Mouse (Mus musculus) T-cell, adult 2 months (primary cell): Measurements from ENCODE around the gene Colq.

Experiments
- DNase-seq: peaks from one replicate; pipeline ENCODE4 v3.0.0; 2022; ENCODE audit warnings: low spot score

Gene Colq

GRCm38 (mm10) chr14:31574903-31575665 is 16.1 kb downstream of the Colq start:
- no peak for DNase-seq

- no peak for DNase-seq
Measured at GRCm38 (mm10) chr14:31572561-31573175, 18.5 kb downstream of the Colq start.

GRCm38 (mm10) chr14:31571419-31571818 is 19.7 kb downstream of the Colq start:
- no peak for DNase-seq

- DNase-seq: peak; percentile 28
Measured at GRCm38 (mm10) chr14:31570131-31570951, 20.8 kb downstream of the Colq start.

GRCm38 (mm10) chr14:31569151-31569631 is 22.0 kb downstream of the Colq start:
- peak; percentile 12 for DNase-seq

GRCm38 (mm10) chr14:31565478-31566212 is 25.5 kb downstream of the Colq start:
- no peak for DNase-seq

- no peak for DNase-seq
Measured at GRCm38 (mm10) chr14:31564452-31565179, 26.5 kb downstream of the Colq start.

GRCm38 (mm10) chr14:31560886-31561285 is 30.3 kb downstream of the Colq start:
- no peak for DNase-seq

- DNase-seq: no peak
Measured at GRCm38 (mm10) chr14:31559216-31559615, 31.9 kb downstream of the Colq start.

- no peak for DNase-seq
Measured at GRCm38 (mm10) chr14:31557784-31558183, 33.4 kb downstream of the Colq start.

GRCm38 (mm10) chr14:31557273-31557672 is 33.9 kb downstream of the Colq start:
- no peak for DNase-seq

GRCm38 (mm10) chr14:31556526-31557260 is 34.5 kb downstream of the Colq start:
- DNase-seq: peak; percentile 8

- DNase-seq: peak; percentile 10
Measured at GRCm38 (mm10) chr14:31555963-31556434, 35.1 kb downstream of the Colq start.

GRCm38 (mm10) chr14:31555021-31555420 is 36.1 kb downstream of the Colq start:
- DNase-seq: no peak

GRCm38 (mm10) chr14:31543885-31544442 is 47.2 kb downstream of the Colq start:
- no peak for DNase-seq

- DNase-seq: no peak
Measured at GRCm38 (mm10) chr14:31537298-31537697, 53.8 kb downstream of the Colq start.

- no peak for DNase-seq
Measured at GRCm38 (mm10) chr14:31532656-31533055, 58.5 kb downstream of the Colq start.

- peak; percentile 84 for DNase-seq
Measured at GRCm38 (mm10) chr14:31531506-31532148, 59.5 kb downstream of the Colq start.

- no peak for DNase-seq
Measured at GRCm38 (mm10) chr14:31530847-31531246, 60.3 kb downstream of the Colq start.
